Mouse (Mus musculus): Measurements from ENCODE around the gene Ntmt1.

The Ntmt1 gene

DNA sequence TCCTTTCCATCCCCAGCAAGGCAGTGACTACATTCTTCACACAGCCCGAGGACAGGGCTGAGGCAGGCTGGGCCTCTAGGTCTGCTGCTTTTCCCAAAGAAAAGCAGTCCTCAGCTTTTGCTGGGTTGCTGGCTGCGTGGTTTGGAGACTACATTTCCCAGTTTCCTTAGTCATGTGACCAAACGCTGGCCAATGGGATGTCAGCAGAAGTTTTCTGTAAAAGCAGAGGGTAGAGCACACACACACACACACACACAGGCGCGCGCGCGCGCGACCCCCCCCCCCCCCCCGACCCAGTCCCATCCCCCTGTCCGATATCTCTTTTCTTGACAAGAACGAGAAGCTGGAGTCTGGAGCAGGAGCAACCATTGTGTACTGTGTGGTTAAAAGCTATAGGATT is 24.3 kb upstream of the Ntmt1 start:
- peak in 1 of 2 experiments; percentile 52 for DNase-seq (ENCODE audit: low spot score in 2 of 2)

DNA sequence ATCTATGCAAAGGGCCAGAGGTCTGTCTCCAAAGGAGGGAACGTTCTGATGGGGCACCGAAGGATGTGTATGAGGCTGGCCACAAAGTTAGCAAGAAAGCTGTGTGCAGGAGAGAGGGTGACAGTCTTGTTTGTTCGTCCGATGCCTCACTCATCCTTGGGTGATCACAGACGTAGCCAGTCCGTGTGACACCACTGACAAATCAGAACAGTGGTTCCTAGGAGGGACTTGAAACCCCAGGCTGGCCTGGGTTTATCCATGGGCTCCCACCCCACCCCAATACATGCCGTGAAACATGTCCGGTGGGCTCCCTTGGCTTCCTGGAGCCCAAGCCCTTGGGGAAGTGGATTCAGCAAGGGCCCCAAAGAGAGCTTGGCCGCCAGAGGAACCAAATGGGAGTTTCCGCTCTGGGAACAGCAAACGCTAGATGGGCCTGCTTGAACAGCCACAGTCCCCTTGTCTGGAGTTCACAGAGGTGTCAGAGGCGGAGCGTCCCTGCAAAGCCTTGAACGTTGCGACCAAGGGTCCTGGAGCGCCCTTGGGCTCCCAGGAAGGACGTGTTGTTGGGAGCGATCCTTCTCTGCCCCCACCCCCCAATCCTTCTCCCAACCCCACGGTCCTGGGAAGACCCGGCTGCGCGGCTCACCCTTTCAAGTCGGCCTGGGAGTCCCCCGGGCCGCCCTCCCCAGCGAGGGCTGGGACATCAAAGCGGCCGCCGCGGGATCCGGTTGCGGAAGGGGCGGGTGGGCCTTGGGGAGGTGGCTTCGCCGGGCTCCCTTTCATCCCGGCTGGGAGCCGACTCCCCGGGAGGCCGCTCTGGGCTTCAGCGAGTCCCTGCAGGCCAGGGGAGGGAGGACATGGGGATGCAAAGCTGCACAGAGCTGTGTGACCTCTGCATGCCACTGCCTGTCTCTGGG is 23.3 kb upstream of the Ntmt1 start:
- DNase-seq (ENCODE audit: low spot score in 2 of 2): peak in 1 of 2 experiments; percentile 38

DNA sequence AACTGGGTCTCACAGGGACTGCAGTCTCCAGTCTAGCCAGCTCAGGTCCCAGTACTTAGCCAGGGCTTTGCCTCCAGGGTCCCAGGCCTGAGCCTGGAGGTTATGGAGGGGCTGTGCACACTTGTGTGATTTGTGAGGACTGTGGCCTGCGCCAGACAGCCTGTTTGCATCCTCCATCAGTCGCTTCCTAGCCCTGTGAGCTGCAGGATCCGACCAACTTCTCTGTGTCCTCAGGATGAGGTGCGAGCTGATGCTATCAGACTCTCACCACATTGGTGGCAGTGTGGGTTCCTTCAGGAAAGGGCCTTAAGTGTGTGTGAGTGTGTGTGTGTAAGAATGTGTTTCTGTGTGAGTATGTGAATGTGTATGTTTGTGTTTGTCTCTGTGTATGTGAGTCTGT is 20.2 kb upstream of the Ntmt1 start:
- no peak for DNase-seq (ENCODE audit: low spot score in 2 of 2)

DNA sequence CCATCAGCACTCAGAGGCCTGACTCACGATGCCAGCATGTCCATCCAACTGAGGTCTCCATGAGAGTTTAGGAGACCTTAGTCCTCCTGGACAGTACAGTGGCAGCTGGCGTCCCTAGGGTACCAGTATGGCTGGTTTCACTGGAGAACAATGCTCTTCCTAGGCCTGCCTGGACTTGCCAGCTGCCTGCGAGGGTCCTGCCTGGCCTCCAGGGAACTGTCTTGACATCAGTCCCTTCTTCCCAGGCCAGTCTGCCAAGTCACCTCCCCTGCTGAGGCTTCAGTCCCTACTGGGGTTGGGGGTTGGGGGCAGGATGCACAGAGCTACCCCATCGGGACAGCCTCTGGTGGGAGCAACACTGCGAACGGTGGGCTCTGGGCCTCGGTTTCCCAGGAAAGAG is 15.6 kb upstream of the Ntmt1 start:
- DNase-seq (ENCODE audit: low spot score in 2 of 2): no peak

DNA sequence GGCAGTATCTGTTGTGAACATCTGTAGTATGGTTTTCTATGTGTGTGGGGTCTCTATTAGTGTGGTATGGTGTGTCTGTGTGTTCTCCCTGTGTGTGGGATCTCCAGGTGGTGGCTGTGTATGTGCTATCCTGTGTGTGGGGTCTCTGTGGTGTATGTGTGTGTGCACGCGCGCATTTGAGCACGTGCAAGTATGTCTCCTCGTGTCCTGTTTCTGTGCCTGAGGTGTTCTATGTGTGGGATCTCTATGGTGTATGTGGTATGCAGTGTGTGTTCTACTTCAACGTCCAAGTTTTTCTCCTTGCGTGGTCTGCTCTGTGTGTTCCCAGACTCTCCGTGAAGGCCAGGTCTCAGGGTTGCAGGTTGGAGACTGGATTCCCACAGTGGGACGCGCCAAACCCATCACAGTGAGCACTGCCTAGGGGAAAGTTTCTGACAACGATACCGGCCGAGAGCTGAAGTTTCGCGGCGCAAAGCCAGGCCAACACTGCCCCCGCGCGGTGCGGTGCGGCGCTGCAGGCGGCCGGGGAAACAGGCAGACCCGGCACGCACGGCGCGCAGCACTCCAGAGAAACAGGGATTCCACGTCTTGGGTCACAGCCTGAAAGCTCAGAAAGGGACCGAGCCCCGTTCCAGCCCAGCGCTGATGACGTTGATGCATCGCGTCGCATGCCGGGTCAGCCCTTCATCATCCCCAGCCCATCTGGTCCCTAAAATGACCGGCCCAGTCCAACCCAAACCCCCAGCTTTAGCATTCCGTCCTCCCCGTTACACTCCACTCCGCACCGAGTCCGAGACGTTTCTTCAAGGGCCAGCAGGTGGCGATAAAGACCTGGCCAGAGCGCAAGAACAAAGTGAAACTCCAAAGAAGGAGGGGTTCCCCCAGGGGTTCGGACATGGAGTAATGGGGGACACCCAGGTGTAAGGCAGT is 13.2 kb upstream of the Ntmt1 start:
- DNase-seq (ENCODE audit: low spot score in 2 of 2): peak; percentile 94 to 96

DNA sequence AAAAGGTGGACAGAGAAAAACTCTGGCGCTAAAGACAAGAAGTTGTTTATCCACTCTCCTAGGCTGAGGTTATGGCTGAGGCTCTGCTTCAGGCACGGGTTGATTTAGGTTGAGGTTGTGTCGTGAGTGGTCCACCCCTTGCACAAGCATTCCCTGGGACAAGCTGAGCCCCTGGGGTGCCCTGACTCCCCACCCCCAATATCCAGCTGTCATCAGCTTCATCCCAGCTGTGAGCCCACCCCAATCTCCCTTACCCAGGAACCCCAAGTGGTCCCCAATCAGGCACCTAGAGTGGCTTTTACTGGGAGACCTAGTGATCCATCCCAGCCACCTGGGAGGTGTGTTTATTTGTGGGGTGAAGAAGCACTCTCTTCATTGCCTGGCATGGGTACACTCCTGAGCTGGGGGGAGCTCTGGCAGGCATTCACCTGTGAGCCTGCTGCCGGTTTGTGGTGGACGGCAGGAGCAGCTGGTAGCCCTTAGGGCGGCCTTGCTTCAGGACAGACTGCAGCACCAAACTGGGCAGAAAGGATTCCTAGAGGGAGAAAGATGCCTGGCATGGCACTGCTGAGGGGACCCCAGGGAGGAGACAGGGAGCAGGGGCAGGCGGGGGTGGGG is 12.2 kb upstream of the Ntmt1 start:
- DNase-seq (ENCODE audit: low spot score in 2 of 2): no peak

DNA sequence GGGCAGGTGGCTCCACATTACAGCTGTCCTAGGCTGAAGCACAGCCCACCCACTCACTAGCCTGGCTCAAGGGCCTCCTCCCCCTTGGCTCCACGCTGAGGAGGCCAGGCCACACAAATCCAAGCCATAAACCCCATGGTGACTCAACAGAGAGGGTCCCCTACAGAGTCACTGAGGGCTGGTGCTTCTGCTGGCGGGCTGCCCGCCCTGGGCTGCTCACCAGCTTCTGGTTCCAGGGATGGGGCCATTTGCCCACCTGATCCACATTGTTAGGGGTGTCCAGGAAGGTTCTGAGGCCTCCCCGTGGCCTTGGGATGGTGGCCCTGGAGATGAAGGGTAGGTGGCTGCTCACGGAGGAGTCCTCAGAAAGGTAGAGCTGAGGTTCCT is 11.7 kb upstream of the Ntmt1 start:
- no peak for DNase-seq (ENCODE audit: low spot score in 2 of 2)

DNA sequence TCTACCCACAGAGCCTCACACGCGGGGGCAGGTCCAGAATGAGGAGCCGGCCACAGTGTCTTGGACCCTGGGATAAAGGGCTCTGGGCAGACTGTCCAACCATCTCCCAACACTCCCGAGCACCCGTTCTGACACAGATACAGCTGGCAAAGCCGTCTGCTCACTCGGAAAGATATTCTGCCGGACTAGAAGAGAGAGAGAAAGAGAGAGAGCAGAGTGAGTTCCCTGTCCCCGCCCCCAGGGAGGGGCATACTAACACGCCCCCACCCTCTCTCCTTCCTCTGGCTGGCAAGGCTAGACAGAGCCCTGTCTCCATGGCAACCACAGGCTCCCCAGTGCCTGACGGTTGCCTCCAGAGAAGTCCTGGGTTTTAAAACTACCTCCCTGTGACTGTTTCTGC is 11.2 kb upstream of the Ntmt1 start:
- peak in 1 of 2 experiments; percentile 74 for DNase-seq (ENCODE audit: low spot score in 2 of 2)

DNA sequence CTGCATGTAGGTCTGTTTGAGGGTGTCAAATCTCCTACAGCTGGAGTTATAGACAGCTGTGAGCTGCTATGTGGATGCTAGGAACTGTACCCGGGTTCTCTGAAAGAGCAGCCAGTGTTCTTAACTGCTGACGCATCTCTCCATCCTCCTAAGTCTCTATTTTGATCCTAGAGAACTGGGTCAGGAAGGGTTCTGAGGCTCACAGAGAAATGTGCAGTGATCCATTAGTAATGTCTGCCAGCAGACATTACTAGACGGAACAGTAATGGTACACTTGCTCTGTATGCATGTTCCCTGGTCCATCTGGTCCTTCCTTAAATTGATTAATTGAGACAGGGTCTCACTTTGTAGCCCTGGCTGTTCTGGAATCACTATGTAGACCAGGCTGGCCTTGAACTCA is 8.2 kb upstream of the Ntmt1 start:
- DNase-seq (ENCODE audit: low spot score in 2 of 2): no peak

DNA sequence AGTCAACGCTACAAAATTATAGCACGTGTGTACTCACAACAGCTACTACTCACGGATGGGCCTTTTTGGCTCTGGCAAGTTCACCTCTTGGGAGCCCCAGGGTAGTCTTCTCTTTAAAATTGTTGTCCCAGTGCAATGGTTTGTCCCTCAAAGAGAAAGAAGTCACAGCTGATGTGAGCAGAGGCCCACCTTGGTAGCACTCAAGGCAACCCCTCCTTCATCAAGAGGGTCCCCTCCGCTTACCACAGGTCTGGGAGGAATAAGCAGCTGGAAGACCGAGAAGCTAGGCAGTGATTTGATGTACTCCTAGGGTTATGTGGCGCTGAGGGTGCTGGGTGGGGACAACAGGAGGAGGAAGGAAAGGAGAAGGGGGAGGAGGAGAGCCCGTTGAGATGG is 7.0 kb upstream of the Ntmt1 start:
- no peak for DNase-seq (ENCODE audit: low spot score in 2 of 2)

DNA sequence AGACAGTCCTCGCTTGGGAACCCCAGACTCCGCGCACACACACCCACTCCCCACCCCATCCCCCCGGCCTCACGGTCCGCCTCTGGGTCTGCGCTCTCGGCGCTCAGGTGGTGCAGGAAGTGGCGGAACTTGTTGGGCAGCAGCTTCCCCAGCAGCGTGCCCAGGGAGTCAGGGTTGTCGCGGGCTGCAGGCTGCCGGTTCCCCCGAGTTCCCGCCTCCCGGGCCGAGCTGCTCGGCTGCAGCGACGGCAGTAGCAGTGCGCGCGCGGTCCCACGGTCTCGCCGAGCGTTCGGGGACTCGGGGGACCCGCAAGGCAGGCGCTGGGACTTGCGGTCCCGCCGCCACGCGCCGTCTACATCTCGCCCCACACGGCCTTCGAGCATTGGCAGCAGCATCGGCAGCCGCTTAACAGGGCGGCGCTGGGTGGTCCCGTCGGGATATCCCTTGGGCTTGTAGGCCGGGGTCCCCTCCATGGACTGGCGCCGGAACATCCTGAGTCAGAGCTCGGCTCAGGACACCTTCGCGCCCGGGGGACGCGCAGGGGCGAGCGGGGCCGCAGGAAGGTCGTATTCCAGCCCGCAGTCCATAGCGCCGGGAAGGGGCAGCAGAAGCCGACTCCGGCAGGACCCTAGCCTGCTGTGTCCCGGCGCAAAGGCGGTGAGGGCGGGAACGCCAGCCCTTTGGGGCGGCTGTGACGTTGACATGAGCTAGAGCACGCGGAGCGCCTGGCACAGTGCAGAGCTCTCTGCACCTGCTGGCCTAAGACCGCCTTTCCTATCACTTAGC is 6.4 kb upstream of the Ntmt1 start:
- peak in 1 of 2 experiments; percentile 30 for DNase-seq (ENCODE audit: low spot score in 2 of 2)

DNA sequence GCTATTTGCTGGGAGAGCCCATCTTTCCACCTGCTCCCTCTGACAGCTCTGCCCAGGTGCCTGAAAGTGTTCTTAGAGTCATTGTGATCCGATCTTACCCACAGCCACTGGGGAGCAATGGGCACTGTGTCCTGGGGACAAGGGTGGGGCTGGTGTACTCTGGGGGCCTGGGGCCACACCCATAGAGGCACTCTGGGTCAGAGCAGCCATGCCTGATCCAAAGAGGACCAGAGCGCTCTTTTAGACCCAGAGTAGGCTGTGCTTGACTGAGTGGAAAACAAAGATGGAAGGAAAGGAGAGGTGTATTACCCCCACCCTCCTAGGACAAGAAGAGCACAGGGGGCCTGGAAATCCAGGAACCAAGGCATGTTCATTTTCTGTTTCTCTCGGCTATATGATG is 4.0 kb upstream of the Ntmt1 start, which contains the start of gene 1700001O22Rik:
Gene 1700001O22Rik, minus strand, starts transcription at position 58 of the 400 bp plus-strand sequence.
- no peak for DNase-seq (ENCODE audit: low spot score in 2 of 2)

DNA sequence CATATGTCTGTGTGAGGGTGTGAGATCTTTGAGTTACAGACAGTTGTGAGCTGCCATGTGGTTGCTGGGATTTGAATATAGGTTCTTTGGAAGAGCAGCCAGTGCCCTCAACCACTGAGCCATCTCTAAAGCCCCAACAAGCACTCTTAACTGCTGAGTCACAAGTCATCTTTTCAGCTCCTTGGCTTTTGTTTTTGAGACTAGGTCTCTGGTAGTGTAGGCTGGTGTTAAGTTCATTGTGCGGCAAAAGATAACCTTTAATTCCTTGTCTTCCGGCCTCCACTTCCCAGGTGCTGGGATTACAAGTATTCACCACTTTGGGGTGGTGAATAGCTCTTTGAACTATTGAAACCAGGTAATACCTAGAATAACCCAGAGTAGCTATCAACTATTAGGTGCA is 1.6 kb upstream of the Ntmt1 start:
- DNase-seq (ENCODE audit: low spot score in 2 of 2): no peak

DNA sequence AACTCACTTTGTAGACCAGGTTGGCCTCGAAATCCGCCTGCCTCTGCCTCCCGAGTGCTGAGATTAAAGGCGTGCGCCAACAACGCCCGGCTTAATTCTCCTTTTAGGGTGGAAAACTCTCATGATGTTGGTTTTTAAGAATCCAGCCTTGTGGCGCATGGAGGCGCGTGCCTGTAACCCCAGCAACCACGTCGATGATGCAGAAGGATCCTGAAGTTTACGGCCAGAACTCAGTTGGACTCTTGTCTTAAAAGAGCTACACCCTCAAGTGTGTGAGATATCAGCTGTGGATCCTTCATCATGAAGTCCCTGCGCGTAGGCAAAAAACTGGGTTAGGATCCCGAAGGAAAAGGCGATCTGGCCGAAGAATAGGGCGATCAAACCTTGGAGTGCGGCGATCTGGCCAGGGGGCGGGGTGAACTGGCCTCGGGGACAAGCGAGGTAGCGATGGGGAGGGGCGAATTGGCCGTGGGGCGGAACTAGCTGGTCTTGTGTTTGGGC is 429 bp upstream of the Ntmt1 start:
- DNase-seq (ENCODE audit: low spot score in 2 of 2): no peak

DNA sequence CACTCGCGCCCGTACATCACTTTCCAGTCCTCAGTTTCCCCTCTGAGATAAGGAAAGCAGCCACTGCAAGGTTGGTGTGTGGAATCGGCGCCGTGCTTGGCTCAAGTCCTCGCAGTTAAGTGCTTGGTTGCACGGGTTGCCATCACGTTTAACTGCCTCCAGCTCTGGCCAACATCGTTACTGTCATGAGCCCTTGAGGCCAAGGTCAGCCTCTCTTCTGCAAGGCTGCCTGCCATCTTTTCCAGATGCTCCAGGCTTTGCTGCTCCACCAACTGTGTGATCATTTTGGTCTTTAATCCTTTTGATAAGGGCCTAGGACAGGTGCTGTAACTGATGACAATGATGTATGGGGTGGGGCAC is 650 bp downstream of the Ntmt1 start:
- no peak for DNase-seq (ENCODE audit: low spot score in 2 of 2)

DNA sequence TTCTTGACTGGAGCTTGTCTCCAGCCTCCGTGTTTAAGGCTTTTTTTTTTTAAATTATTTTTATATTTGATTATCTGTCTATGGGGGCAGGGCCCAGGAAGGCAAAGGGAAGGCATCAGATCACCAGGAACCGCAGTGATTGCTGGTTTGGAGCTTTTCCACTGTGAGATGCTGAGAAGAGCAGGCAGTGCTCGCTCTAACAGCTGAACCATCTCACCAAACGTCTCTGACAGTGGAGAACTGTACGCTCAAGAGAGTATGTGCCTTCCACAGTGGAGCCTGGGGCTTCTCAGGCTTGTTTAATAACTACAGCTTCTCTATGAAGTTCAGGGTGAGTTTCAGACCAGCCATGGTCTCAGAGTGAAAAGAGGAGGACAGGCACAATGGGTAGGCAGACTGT is 1.9 kb downstream of the Ntmt1 start:
- no peak for DNase-seq (ENCODE audit: low spot score in 2 of 2)

DNA sequence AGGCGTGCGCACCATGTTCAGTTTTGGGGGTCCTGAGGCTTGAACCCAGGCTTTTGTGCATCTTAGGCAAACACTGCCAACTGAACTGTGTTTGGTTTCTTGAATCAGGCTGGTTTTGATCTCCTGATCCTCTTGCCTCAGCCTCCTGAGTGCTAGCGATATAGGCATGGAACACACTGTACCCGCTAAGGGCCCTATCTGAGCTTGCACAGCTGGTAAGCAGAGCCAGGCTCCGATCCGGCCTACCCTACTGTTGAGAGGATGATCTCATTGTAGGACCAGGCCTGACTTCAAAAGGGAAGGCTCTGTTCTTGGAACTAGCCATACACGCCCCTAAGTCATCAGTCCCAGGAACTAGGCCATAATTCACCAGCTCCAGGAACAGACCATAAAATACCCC is 2.9 kb downstream of the Ntmt1 start:
- no peak for DNase-seq (ENCODE audit: low spot score in 2 of 2)

DNA sequence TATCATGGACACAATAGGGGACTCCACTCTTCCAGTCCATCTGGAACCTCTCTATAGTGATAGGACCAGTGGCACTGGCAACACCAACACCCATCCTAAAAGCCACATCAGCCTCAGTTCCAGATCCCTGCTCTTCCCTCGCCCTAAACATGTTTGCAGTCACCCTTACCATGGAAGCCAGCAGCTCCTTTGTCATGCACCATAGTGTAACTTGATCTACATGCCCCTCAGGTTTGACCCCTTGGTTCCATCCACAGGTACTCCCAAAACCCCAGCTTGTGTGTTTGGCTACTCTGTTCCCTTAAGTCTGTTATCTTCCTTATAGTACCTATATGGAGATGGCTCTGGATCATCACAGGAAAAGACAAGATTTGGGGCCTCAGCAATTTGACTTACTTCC is 8.8 kb downstream of the Ntmt1 start:
- DNase-seq (ENCODE audit: low spot score in 2 of 2): no peak

DNA sequence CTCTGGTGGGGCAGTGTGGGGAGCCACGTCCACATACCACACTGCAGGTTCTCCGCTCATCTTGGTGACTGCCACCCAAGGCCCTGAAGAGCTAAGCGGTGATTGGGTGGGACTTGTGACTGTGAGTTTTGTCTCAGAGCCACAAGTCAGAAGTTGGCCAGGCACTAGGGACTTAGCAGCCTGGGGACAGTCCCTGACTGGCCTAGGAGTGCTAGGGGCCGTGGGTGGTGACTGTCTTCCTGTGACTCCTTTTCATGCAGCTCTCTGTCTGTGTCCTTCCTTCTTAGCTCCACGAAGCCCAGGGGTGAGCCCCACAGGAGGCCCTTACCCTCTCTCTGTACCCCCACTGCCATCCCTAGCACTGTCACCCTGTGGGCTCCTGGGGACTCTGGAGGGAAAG is 12.2 kb downstream of the Ntmt1 start:
- DNase-seq (ENCODE audit: low spot score in 2 of 2): no peak

DNA sequence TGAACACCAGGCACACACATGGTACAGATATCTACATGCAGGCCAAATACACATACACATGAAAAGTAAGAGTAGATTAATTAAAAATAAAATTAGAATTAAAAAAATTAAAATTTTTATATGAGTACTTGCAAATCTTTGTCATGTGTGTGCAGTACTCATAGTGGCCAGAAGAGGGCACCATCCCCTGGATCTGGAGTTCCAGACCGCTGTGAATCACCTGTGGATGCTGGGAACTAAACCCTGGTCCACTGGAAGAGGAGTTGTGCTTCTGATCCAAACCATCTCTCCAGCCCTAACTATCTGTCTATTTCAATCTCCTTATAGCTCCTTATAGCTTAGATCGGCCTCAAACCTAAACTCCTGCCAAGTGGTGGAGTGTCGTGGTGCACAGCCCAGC is 13.4 kb downstream of the Ntmt1 start:
- DNase-seq (ENCODE audit: low spot score in 2 of 2): no peak

DNA sequence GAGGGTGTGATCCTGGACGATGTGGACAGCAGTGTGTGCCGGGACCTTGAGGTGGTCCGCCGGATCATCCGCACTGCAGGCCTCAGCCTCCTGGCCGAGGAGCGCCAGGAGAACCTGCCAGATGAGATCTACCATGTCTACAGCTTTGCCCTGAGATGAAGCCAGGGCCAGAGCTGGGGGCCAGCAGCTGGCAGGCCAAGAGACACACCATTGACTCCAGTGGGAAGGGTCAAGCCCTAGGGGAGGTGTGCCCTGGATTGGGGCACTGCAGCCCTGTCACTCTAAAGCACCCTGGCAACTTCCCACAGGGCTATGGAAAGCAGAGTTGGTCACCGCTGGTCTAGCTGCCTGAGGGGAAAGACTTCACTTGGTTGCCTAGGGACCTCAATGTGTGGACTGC is 14.8 kb downstream of the Ntmt1 start:
- DNase-seq (ENCODE audit: low spot score in 2 of 2): no peak

Measured in spleen, postnatal 10 days (tissue).